Mouse (Mus musculus): ENCODE results near the gene Gm28048.

DNA sequence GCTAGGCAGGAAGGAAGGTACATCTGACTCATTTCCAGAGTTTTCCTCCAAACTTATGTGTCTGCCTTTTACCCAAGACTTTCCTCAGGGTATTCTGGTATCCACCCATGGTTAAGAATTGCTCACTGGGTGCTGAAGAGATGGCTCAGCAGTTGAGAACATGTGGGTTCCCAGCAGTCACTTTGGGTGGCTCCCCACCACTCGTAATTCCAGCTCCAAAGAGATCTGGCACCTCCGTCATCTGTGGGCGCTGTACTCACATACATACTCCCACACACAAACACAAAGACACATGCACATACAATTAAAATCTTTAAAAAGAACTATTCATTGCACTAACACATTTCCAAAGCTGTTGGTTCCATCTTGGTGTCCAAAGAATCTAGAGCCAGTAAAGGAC lies 92.7 kb downstream of the Gm28048 start:
- TF ChIP-seq MAX (IDR thresholded peaks at IDR 0.05; ENCODE audit: low read depth) (no peak), MYOD1 (IDR thresholded peaks at IDR 0.05; ENCODE audit: control insufficient read depth in 1 of 3, insufficient read length in 2 of 3, low read depth in 2 of 3) (no peak)
